Mouse (Mus musculus): ENCODE results near the gene Zfp382. TPM values are rescaled to one million over a fixed set of nuclear protein-coding genes. Genes with fewer than 3 reads are reported as not detected.

Gene Zfp382
- polyA plus RNA-seq (2014; fragmentation: Illumina TruSeq; extraction: RNeasy Lipid Tissue Mini Kit (QIAGEN cat#74804); ENCODE audit: insufficient read depth, low read depth, low replicate concordance), result 0.50 TPM

GRCm38 (mm10) chr7:30121308-30122187 lies at the start of gene Zfp382:
Gene Zfp382, plus strand, starts transcription at chr7:30121942.

DNA sequence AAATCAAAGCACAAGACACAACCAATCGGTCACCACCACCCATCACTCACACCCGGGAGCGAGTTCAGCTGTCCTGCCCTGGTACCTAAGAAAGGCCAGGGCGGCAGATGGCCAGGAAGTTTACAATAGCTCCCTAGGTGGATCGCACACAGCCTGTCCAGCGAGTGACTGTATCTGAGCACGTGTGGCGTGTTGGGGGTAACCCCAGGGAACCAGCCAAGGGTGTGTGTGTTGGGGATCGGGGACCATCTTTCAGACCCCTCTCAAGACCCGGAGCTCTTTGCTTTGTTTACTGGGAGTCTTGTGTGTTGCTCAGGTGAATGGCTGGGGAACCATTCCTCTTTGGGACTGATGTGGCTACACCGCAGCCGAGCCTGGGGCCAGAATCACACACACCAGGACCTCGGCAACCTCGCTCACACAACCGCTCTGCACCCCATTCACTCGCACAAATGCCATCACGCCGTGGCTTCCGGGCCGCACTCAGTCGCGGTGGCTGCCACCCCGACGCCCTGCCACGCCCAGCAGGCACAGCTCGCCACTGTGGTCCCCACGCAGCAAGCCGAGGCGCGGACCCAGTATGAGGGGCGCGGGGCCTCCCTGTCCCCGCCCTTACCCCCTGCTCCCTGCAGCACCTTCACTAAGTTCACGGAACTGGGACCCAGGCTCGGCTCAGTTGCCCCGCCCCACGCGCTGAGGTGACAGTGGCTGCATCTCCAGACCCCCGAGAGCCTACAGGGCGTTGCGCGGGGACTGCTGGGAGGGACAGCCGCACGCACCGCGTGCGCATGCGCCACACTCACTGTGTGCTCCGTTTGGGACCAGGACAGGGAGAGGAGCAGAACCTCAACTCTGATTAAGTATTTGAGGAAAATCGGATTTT lies 49.4 kb upstream of the Zfp382 start, which contains the start of gene Zfp82:
Zfp82 (minus strand) TSS at position 755 of the 883 bp plus-strand sequence.

GRCm38 (mm10) chr7:30090092-30090969 lies 31.4 kb upstream of the Zfp382 start, which contains the start of the genes Gm26920 and Zfp566:
Gene Gm26920, minus strand, starts transcription at chr7:30090410.
Gene Zfp566, minus strand, starts transcription at chr7:30090527.

GRCm38 (mm10) chr7:30094646-30095429 lies 26.9 kb upstream of the Zfp382 start, which contains the start of gene Zfp260:
Gene Zfp260, plus strand, starts transcription at chr7:30094777.

GRCm38 (mm10) chr7:30169583-30170282 lies 48.0 kb downstream of the Zfp382 start, which contains the start of gene Zfp146:
Gene Zfp146, minus strand, starts transcription at chr7:30169750.

DNA sequence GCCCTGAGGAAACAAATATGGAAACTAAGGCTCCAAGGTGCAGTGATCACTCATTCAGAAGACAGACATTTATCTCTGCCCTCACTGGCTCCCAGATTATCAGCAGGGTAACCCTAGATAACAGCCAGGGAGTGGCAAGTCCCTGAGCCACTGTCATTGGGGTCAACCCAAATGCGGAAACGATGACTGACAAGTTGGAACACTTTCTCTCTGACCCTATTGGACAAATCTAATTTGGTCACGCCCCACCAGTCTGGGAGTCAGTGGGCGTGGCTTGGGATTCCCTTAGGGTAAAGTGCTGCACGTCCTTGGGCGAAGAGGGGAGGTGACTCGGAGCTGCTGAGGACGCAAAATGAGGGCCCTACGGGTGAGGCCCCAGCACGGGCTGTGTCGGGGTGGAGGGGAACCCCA lies 62.1 kb downstream of the Zfp382 start, which contains the start of gene Cox7a1:
Cox7a1 (plus strand) TSS at position 266 of the 411 bp plus-strand sequence.

Other genes with a start within 250 kb of the Zfp382 start
- gene Zfp27, start 215.4 kb upstream of the Zfp382 start, polyA plus RNA-seq (2014; fragmentation: Illumina TruSeq; extraction: RNeasy Lipid Tissue Mini Kit (QIAGEN cat#74804); ENCODE audit: insufficient read depth, low read depth, low replicate concordance), result 2.4 TPM
- 4.4 TPM for gene Zfp383, start 213.7 kb upstream of the Zfp382 start, polyA plus RNA-seq (2014; fragmentation: Illumina TruSeq; extraction: RNeasy Lipid Tissue Mini Kit (QIAGEN cat#74804); ENCODE audit: insufficient read depth, low read depth, low replicate concordance)
- gene Zfp74, start 167.9 kb upstream of the Zfp382 start, polyA plus RNA-seq (2014; fragmentation: Illumina TruSeq; extraction: RNeasy Lipid Tissue Mini Kit (QIAGEN cat#74804); ENCODE audit: insufficient read depth, low read depth, low replicate concordance), result 4.0 TPM
- 2.4 TPM for gene Zfp568, start 138.0 kb upstream of the Zfp382 start, polyA plus RNA-seq (2014; fragmentation: Illumina TruSeq; extraction: RNeasy Lipid Tissue Mini Kit (QIAGEN cat#74804); ENCODE audit: insufficient read depth, low read depth, low replicate concordance)
- 2.8 TPM for gene Zfp14, start 70.6 kb upstream of the Zfp382 start, polyA plus RNA-seq (2014; fragmentation: Illumina TruSeq; extraction: RNeasy Lipid Tissue Mini Kit (QIAGEN cat#74804); ENCODE audit: insufficient read depth, low read depth, low replicate concordance)
- gene Zfp82, start 49.0 kb upstream of the Zfp382 start, polyA plus RNA-seq (2014; fragmentation: Illumina TruSeq; extraction: RNeasy Lipid Tissue Mini Kit (QIAGEN cat#74804); ENCODE audit: insufficient read depth, low read depth, low replicate concordance), result 3.7 TPM
- not detected for gene Gm26920, start 31.5 kb upstream of the Zfp382 start, polyA plus RNA-seq (2014; fragmentation: Illumina TruSeq; extraction: RNeasy Lipid Tissue Mini Kit (QIAGEN cat#74804); ENCODE audit: insufficient read depth, low read depth, low replicate concordance)
- gene Zfp566, start 31.4 kb upstream of the Zfp382 start, polyA plus RNA-seq (2014; fragmentation: Illumina TruSeq; extraction: RNeasy Lipid Tissue Mini Kit (QIAGEN cat#74804); ENCODE audit: insufficient read depth, low read depth, low replicate concordance), result 3.7 TPM
- 34.1 TPM for gene Zfp260, start 27.2 kb upstream of the Zfp382 start, polyA plus RNA-seq (2014; fragmentation: Illumina TruSeq; extraction: RNeasy Lipid Tissue Mini Kit (QIAGEN cat#74804); ENCODE audit: insufficient read depth, low read depth, low replicate concordance)
- 21.5 TPM for gene Zfp146, start 47.8 kb downstream of the Zfp382 start, polyA plus RNA-seq (2014; fragmentation: Illumina TruSeq; extraction: RNeasy Lipid Tissue Mini Kit (QIAGEN cat#74804); ENCODE audit: insufficient read depth, low read depth, low replicate concordance)
- 91.7 TPM for gene Cox7a1, start 62.2 kb downstream of the Zfp382 start, polyA plus RNA-seq (2014; fragmentation: Illumina TruSeq; extraction: RNeasy Lipid Tissue Mini Kit (QIAGEN cat#74804); ENCODE audit: insufficient read depth, low read depth, low replicate concordance)
- gene Capns1, start 76.9 kb downstream of the Zfp382 start, polyA plus RNA-seq (2014; fragmentation: Illumina TruSeq; extraction: RNeasy Lipid Tissue Mini Kit (QIAGEN cat#74804); ENCODE audit: insufficient read depth, low read depth, low replicate concordance), result 301 TPM
- 84.4 TPM for gene Polr2i, start 110.0 kb downstream of the Zfp382 start, polyA plus RNA-seq (2014; fragmentation: Illumina TruSeq; extraction: RNeasy Lipid Tissue Mini Kit (QIAGEN cat#74804); ENCODE audit: insufficient read depth, low read depth, low replicate concordance)
- gene Tbcb, start 110.3 kb downstream of the Zfp382 start, polyA plus RNA-seq (2014; fragmentation: Illumina TruSeq; extraction: RNeasy Lipid Tissue Mini Kit (QIAGEN cat#74804); ENCODE audit: insufficient read depth, low read depth, low replicate concordance), result 83.5 TPM
- not detected for gene Ovol3, start 113.8 kb downstream of the Zfp382 start, polyA plus RNA-seq (2014; fragmentation: Illumina TruSeq; extraction: RNeasy Lipid Tissue Mini Kit (QIAGEN cat#74804); ENCODE audit: insufficient read depth, low read depth, low replicate concordance)
- not detected for gene Thap8, start 158.2 kb downstream of the Zfp382 start, polyA plus RNA-seq (2014; fragmentation: Illumina TruSeq; extraction: RNeasy Lipid Tissue Mini Kit (QIAGEN cat#74804); ENCODE audit: insufficient read depth, low read depth, low replicate concordance)
- gene Wdr62, start 158.5 kb downstream of the Zfp382 start, polyA plus RNA-seq (2014; fragmentation: Illumina TruSeq; extraction: RNeasy Lipid Tissue Mini Kit (QIAGEN cat#74804); ENCODE audit: insufficient read depth, low read depth, low replicate concordance), result 3.4 TPM
- 3.7 TPM for gene Clip3, start 169.8 kb downstream of the Zfp382 start, polyA plus RNA-seq (2014; fragmentation: Illumina TruSeq; extraction: RNeasy Lipid Tissue Mini Kit (QIAGEN cat#74804); ENCODE audit: insufficient read depth, low read depth, low replicate concordance)
- 44.8 TPM for gene Alkbh6, start 186.8 kb downstream of the Zfp382 start, polyA plus RNA-seq (2014; fragmentation: Illumina TruSeq; extraction: RNeasy Lipid Tissue Mini Kit (QIAGEN cat#74804); ENCODE audit: insufficient read depth, low read depth, low replicate concordance)
- gene Syne4, start 192.9 kb downstream of the Zfp382 start, polyA plus RNA-seq (2014; fragmentation: Illumina TruSeq; extraction: RNeasy Lipid Tissue Mini Kit (QIAGEN cat#74804); ENCODE audit: insufficient read depth, low read depth, low replicate concordance), result 3.2 TPM
- 0.27 TPM for gene E130208F15Rik, start 199.8 kb downstream of the Zfp382 start, polyA plus RNA-seq (2014; fragmentation: Illumina TruSeq; extraction: RNeasy Lipid Tissue Mini Kit (QIAGEN cat#74804); ENCODE audit: insufficient read depth, low read depth, low replicate concordance)
- 9.9 TPM for gene Sdhaf1, start 202.0 kb downstream of the Zfp382 start, polyA plus RNA-seq (2014; fragmentation: Illumina TruSeq; extraction: RNeasy Lipid Tissue Mini Kit (QIAGEN cat#74804); ENCODE audit: insufficient read depth, low read depth, low replicate concordance)
- 2.7 TPM for gene Lrfn3, start 240.8 kb downstream of the Zfp382 start, polyA plus RNA-seq (2014; fragmentation: Illumina TruSeq; extraction: RNeasy Lipid Tissue Mini Kit (QIAGEN cat#74804); ENCODE audit: insufficient read depth, low read depth, low replicate concordance)